Comparison of ENCODE assay signal across 8 mouse cellular contexts in the genomic region with DNA sequence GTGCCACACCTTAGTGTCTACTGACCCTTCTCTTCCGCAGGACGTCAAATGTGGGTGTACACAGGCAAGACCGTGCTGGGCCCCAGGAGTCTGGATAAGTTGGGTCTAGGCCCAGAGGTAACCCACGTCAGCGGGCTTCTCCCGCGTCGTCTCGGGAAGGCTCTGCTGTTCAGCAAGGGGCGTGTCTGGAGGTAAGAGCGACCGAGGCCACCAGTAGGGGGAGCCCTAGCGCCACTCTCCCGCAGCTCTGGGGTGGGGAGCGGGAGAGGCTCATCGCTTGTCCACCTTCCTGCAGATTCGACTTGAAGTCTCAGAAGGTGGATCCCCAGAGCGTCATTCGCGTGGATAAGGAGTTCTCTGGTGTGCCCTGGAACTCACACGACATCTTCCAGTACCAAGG. TPM values are rescaled to one million over a fixed set of nuclear protein-coding genes. Genes with fewer than 3 reads are reported as not detected.
DNase-seq lines count a peak whose midpoint lies in the region; ATAC-seq and TF ChIP-seq lines count a peak whose summit lies in the region.

No protein-coding gene starts in this region.

- peak; percentile 93 for TF ChIP-seq CTCF in E14TG2a.4 (conservative IDR thresholded peaks at IDR 0.05; ENCODE audit: low read length)
- peak; percentile 88 for TF ChIP-seq CTCF in heart, postnatal 0 days (IDR thresholded peaks at IDR 0.05; ENCODE audit: low read depth)

- peaks cover 62% of the 10 kb centered on the region for H3K27me3 ChIP-seq in E14TG2a.4 (ENCODE audit: insufficient read depth, low read length)
- peaks cover 82% of the 10 kb centered on the region for H3K27me3 ChIP-seq in heart, postnatal 0 days (ENCODE audit: control insufficient read depth, insufficient read depth, low read length)
- H3K27me3 ChIP-seq in lung, embryonic 16.5 days (ENCODE audit: control insufficient read depth, insufficient read depth, low read depth, low read length), result peaks cover 59% of the 10 kb centered on the region

- DNase-seq in brain, adult 2 months (ENCODE audit: low read depth, low spot score), result peak; percentile 94
- DNase-seq in heart, postnatal 0 days (ENCODE audit: low spot score), result peak; percentile 71
- peak; percentile 65 to 90 for DNase-seq in kidney, postnatal 36 days
- DNase-seq in ovary, postnatal 10 days (ENCODE audit: low spot score), result peak; percentile 59
- peak; percentile 86 for DNase-seq in thymus, postnatal 14 days

- ATAC-seq in erythroblast, adult 5-6 weeks (replicated peaks; ENCODE audit: low FRiP score, poor library complexity, severe bottlenecking), result peak; percentile 73
- ATAC-seq in heart, postnatal 0 days (ENCODE audit: insufficient read depth, low read depth), result peak; percentile 80
- peak; percentile 78 for ATAC-seq in lung, embryonic 16.5 days (ENCODE audit: low read depth)

- H3K36me3 ChIP-seq in E14TG2a.4 (ENCODE audit: insufficient read depth, low read length), result no peaks in the 10 kb centered on the region
- no peaks in the 10 kb centered on the region for H3K36me3 ChIP-seq in heart, postnatal 0 days (replicated peaks; ENCODE audit: control insufficient read depth, insufficient read depth, low read length)
- H3K36me3 ChIP-seq in lung, embryonic 16.5 days (ENCODE audit: control insufficient read depth, insufficient read depth, low read length), result no peaks in the 10 kb centered on the region

- no peak overlapping the region for H3K27ac ChIP-seq in heart, postnatal 0 days (ENCODE audit: low read depth)
- H3K27ac ChIP-seq in lung, embryonic 16.5 days (ENCODE audit: low read length), result no peak overlapping the region

- H3K4me3 ChIP-seq in E14TG2a.4 (replicated peaks; ENCODE audit: low read length), result peak overlapping the region; percentile 17; the same call in 1 of the 2 replicates
- no peak overlapping the region for H3K4me3 ChIP-seq in heart, postnatal 0 days (ENCODE audit: low read depth, low read length)
- no peak overlapping the region for H3K4me3 ChIP-seq in lung, embryonic 16.5 days (ENCODE audit: low read length)

- H3K4me1 ChIP-seq in E14TG2a.4 (replicated peaks; ENCODE audit: low read depth, low read length), result peaks cover 78% of the 10 kb centered on the region
- H3K4me1 ChIP-seq in heart, postnatal 0 days (ENCODE audit: control insufficient read depth, insufficient read depth), result no peaks in the 10 kb centered on the region
- H3K4me1 ChIP-seq in lung, embryonic 16.5 days (replicated peaks; ENCODE audit: control insufficient read depth, insufficient read depth, low read length), result peaks cover 2% of the 10 kb centered on the region; the same call in 1 of the 2 replicates

- H3K9me3 ChIP-seq in E14TG2a.4 (ENCODE audit: low read length), result 0 out of 2 replicates have a peak, but pooled peaks cover 3% of the 10 kb centered on the region
- no peaks in the 10 kb centered on the region for H3K9me3 ChIP-seq in heart, postnatal 0 days (replicated peaks; ENCODE audit: control insufficient read depth, low read length)
- H3K9me3 ChIP-seq in lung, embryonic 16.5 days (ENCODE audit: control insufficient read depth, low read length), result 0 out of 2 replicates have a peak, but pooled peaks cover 3% of the 10 kb centered on the region

- no peak overlapping the region; the same call in 1 of the 2 replicates for H3K4me2 ChIP-seq in heart, postnatal 0 days (ENCODE audit: low read depth, low read length)
- peak overlapping the region; percentile 14; the same call in 1 of the 2 replicates for H3K4me2 ChIP-seq in lung, embryonic 16.5 days (ENCODE audit: low read depth, low read length)

- TF ChIP-seq EP300 in heart, postnatal 0 days (IDR thresholded peaks at IDR 0.05; ENCODE audit: low read depth), result no peak

- H3K9ac ChIP-seq in heart, postnatal 0 days (replicated peaks; ENCODE audit: low read depth, low read length), result no peak overlapping the region
- no peak overlapping the region for H3K9ac ChIP-seq in lung, embryonic 16.5 days (ENCODE audit: low read length)

- WGBS in heart, postnatal 0 days, result 2% methylated on average over 21 of the region's 21 CpGs
- under 1% methylated on average over 21 of the region's 21 CpGs for WGBS in lung, embryonic 16.5 days

RNA-seq across cellular contexts. Expression of a gene that starts 7.4 kb away (rescaled TPM):
- not detected in 2 replicates for total RNA-seq in erythroblast, adult 5-6 weeks (2015; ENCODE audit: low replicate concordance)
- not detected in 2 replicates for total RNA-seq in erythroblast, adult 5-6 weeks (2017; ENCODE audit: low replicate concordance)
- 0.50 and 3.5 TPM in 2 replicates for total RNA-seq in heart, postnatal 0 days (2014; rRNA removed; ENCODE audit: low replicate concordance)
- 0.31 and 0.48 TPM in 2 replicates for polyA plus RNA-seq in heart, postnatal 0 days (2015; fragmentation: Nextera tagmentation; extraction: Ambion mirVana)
- polyA plus RNA-seq in lung, embryonic 16.5 days (2015; fragmentation: Nextera tagmentation; extraction: Ambion mirVana), result 0.47 and 0.53 TPM in 2 replicates

RNA-seq across cellular contexts. Expression of a gene that starts 12.6 kb away (rescaled TPM):
- total RNA-seq in erythroblast, adult 5-6 weeks (2015; ENCODE audit: low replicate concordance), result 73.6 and 120 TPM in 2 replicates
- total RNA-seq in erythroblast, adult 5-6 weeks (2017; ENCODE audit: low replicate concordance), result 31.4 and 35.7 TPM in 2 replicates
- 0.08 and 2.1 TPM in 2 replicates for total RNA-seq in heart, postnatal 0 days (2014; rRNA removed; ENCODE audit: low replicate concordance)
- polyA plus RNA-seq in heart, postnatal 0 days (2015; fragmentation: Nextera tagmentation; extraction: Ambion mirVana), result 0.32 and 0.64 TPM in 2 replicates
- polyA plus RNA-seq in lung, embryonic 16.5 days (2015; fragmentation: Nextera tagmentation; extraction: Ambion mirVana), result 2.0 and 7.8 TPM in 2 replicates

RNA-seq across cellular contexts. Expression of a gene that starts 41.7 kb away (rescaled TPM):
- total RNA-seq in erythroblast, adult 5-6 weeks (2015; ENCODE audit: low replicate concordance), result 13.4 and 17.9 TPM in 2 replicates
- total RNA-seq in erythroblast, adult 5-6 weeks (2017; ENCODE audit: low replicate concordance), result 9.9 and 10.3 TPM in 2 replicates
- 18.0 and 19.6 TPM in 2 replicates for total RNA-seq in heart, postnatal 0 days (2014; rRNA removed; ENCODE audit: low replicate concordance)
- 3.7 TPM in 2 replicates for polyA plus RNA-seq in heart, postnatal 0 days (2015; fragmentation: Nextera tagmentation; extraction: Ambion mirVana)
- 14.3 and 14.6 TPM in 2 replicates for polyA plus RNA-seq in lung, embryonic 16.5 days (2015; fragmentation: Nextera tagmentation; extraction: Ambion mirVana)

Comparison
In these comparisons a context has a peak if more than half of its experiments do, and no peak if none do; other contexts are left out.
1. RNA of a gene that starts 12.6 kb away (total RNA-seq): 31.4 to 120 TPM in erythroblast, adult 5-6 weeks; 0.08 to 2.1 TPM in heart, postnatal 0 days; every median in the first group is over 10 times any median in the second.
2. Peak in every context shown above with its lines, with median percentiles within 50 percentile points of each other: DNase-seq and ATAC-seq.